Mouse (Mus musculus): ENCODE measurements around the gene Myh11. TPM values are rescaled to one million over a fixed set of nuclear protein-coding genes. Genes with fewer than 3 reads are reported as not detected.

Myh11 gene
- total RNA-seq, 1 experiment, result 0.76 TPM

DNA sequence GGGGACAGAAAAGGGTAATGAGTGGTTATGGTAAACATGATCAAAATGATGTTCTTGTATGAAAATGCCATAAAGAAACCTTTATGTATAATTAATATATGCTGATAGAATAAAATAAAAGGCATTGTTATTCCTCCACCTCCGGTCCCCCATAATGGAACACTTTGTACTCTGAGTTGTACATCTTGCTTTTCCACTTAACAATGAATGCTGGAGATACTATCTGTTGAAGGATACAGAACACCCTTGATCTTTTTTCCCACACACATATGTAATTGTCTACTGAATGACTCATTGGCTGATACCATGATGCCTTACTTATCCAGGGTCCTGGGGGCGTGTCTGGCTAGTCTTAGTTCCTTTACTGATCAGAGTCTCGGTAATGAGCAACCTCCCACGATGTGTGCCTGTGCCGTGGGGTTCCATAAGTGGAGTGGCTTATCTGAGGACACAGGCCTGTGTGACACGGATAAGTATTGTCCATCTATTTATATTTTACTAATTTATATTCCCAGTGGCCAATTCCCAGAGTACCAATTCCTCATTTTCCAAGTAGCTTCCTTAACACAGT lies 110.9 kb downstream of the Myh11 start:
- no peaks in the 10 kb centered on the region for H3K9me3 ChIP-seq (ENCODE audit: control insufficient read depth, insufficient read depth, low read depth, low read length)
- H3K4me3 ChIP-seq (ENCODE audit: insufficient read depth in 1 of 2, low read depth in 1 of 2, low read length in 2 of 2, poor library complexity in 1 of 2, severe bottlenecking in 1 of 2), result no peak overlapping the region
- DNase-seq (ENCODE audit: low read depth, low spot score), result no peak
- H3K27ac ChIP-seq (ENCODE audit: insufficient read depth, low read depth, low read length, poor library complexity, severe bottlenecking), result no peak overlapping the region
- H3K4me1 ChIP-seq (ENCODE audit: control insufficient read depth in 2 of 2, insufficient read depth in 2 of 2, low read length in 2 of 2, poor library complexity in 1 of 2), result peaks cover 0 to 4% of the 10 kb centered on the region in 2 experiments; a peak in 2 of 4 replicates
- H3K36me3 ChIP-seq (ENCODE audit: control insufficient read depth, insufficient read depth, low read length, poor library complexity, severe bottlenecking), result peaks cover 45% of the 10 kb centered on the region
- TF ChIP-seq CHD2 (IDR thresholded peaks at IDR 0.05; ENCODE audit: low read depth, low read length) (no peak), MAFK (IDR thresholded peaks at IDR 0.05; ENCODE audit: insufficient read depth, low read depth, low read length) (no peak), ZNF384 (IDR thresholded peaks at IDR 0.05; ENCODE audit: low read depth, low read length) (no peak), HCFC1 (IDR thresholded peaks at IDR 0.05; ENCODE audit: borderline replicate concordance, insufficient read depth, low read length) (no peak), ZC3H11A (IDR thresholded peaks at IDR 0.05; ENCODE audit: borderline replicate concordance, low read depth, low read length) (no peak)
- no peak overlapping the region for H3K9ac ChIP-seq (ENCODE audit: insufficient read depth, low read depth, low read length, poor library complexity, severe bottlenecking)
- in situ Hi-C loops (cut with MboI; ENCODE audit: low sequenced_read_pairs in 2 of 2, unreplicated experiment in 2 of 2), result no loop called here

DNA sequence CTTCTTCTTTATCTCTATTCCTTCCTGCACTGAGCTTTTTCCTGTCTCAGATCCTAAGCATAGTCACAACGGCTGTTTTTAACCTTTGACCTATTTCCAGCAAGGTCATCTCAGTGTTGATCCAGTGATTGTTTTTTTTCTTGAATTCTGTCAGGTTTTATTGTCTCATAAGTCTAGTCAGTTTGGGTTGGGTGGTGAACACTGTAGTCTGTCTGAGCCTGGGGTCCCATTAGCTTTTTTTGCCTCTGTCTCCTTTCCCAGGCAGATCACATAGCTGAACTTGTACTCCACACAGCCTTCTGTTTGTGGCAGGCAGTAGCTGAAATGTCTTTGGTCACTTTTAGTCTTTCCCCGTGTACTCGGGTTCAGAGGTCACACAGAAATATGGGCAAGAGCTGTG lies 113.1 kb downstream of the Myh11 start:
- Histone ChIP-seq H3K36me3 (ENCODE audit: control insufficient read depth, insufficient read depth, low read length, poor library complexity, severe bottlenecking) (peaks cover 47% of the 10 kb centered on the region), H3K27ac (ENCODE audit: insufficient read depth, low read depth, low read length, poor library complexity, severe bottlenecking) (no peak overlapping the region), H3K9ac (ENCODE audit: insufficient read depth, low read depth, low read length, poor library complexity, severe bottlenecking) (no peak overlapping the region), H3K4me3 (ENCODE audit: insufficient read depth in 1 of 2, low read depth in 1 of 2, low read length in 2 of 2, poor library complexity in 1 of 2, severe bottlenecking in 1 of 2) (no peak overlapping the region), H3K9me3 (ENCODE audit: control insufficient read depth, insufficient read depth, low read depth, low read length) (no peaks in the 10 kb centered on the region), H3K4me1 (ENCODE audit: control insufficient read depth in 2 of 2, insufficient read depth in 2 of 2, low read length in 2 of 2, poor library complexity in 1 of 2) (peaks cover 0 to 4% of the 10 kb centered on the region in 2 experiments; a peak in 2 of 4 replicates)
- TF ChIP-seq ZC3H11A (IDR thresholded peaks at IDR 0.05; ENCODE audit: borderline replicate concordance, low read depth, low read length) (no peak), HCFC1 (IDR thresholded peaks at IDR 0.05; ENCODE audit: borderline replicate concordance, insufficient read depth, low read length) (no peak), CHD2 (IDR thresholded peaks at IDR 0.05; ENCODE audit: low read depth, low read length) (no peak), MAFK (IDR thresholded peaks at IDR 0.05; ENCODE audit: insufficient read depth, low read depth, low read length) (no peak), ZNF384 (IDR thresholded peaks at IDR 0.05; ENCODE audit: low read depth, low read length) (no peak)
- no peak for DNase-seq (ENCODE audit: low read depth, low spot score)
- in situ Hi-C loops (cut with MboI; ENCODE audit: low sequenced_read_pairs in 2 of 2, unreplicated experiment in 2 of 2), result no loop called here

DNA sequence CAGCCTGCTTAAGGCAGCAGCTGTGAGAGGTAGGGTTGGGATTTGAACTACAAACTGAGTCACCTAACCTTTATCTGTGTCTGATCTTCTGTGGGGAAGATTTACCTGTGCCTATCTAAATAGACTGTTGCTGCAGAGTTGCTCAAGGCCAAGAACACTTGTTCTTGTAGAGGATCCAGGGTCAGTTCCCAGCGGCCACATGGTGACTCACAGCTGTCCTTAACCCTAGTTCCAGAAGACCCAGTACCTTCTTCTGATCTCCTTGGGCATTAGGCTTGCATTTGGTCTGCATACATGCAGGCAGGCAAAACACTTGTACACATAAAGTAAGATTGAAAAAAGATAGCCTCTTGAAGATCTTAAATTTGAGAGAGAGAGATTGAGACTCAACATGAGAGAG lies 121.5 kb downstream of the Myh11 start:
- Histone ChIP-seq H3K9me3 (ENCODE audit: control insufficient read depth, insufficient read depth, low read depth, low read length) (no peaks in the 10 kb centered on the region), H3K9ac (ENCODE audit: insufficient read depth, low read depth, low read length, poor library complexity, severe bottlenecking) (no peak overlapping the region), H3K27ac (ENCODE audit: insufficient read depth, low read depth, low read length, poor library complexity, severe bottlenecking) (no peak overlapping the region), H3K4me3 (ENCODE audit: insufficient read depth in 1 of 2, low read depth in 1 of 2, low read length in 2 of 2, poor library complexity in 1 of 2, severe bottlenecking in 1 of 2) (no peak overlapping the region), H3K36me3 (ENCODE audit: control insufficient read depth, insufficient read depth, low read length, poor library complexity, severe bottlenecking) (peaks cover 43% of the 10 kb centered on the region), H3K4me1 (ENCODE audit: control insufficient read depth in 2 of 2, insufficient read depth in 2 of 2, low read length in 2 of 2, poor library complexity in 1 of 2) (peaks cover 6 to 8% of the 10 kb centered on the region in 2 experiments; a peak in 3 of 4 replicates)
- no peak for DNase-seq (ENCODE audit: low read depth, low spot score)
- TF ChIP-seq ZC3H11A (IDR thresholded peaks at IDR 0.05; ENCODE audit: borderline replicate concordance, low read depth, low read length) (no peak), ZNF384 (IDR thresholded peaks at IDR 0.05; ENCODE audit: low read depth, low read length) (no peak), CHD2 (IDR thresholded peaks at IDR 0.05; ENCODE audit: low read depth, low read length) (no peak), MAFK (IDR thresholded peaks at IDR 0.05; ENCODE audit: insufficient read depth, low read depth, low read length) (no peak), HCFC1 (IDR thresholded peaks at IDR 0.05; ENCODE audit: borderline replicate concordance, insufficient read depth, low read length) (no peak)
- in situ Hi-C loops (cut with MboI; ENCODE audit: low sequenced_read_pairs in 2 of 2, unreplicated experiment in 2 of 2), result no loop called here

DNA sequence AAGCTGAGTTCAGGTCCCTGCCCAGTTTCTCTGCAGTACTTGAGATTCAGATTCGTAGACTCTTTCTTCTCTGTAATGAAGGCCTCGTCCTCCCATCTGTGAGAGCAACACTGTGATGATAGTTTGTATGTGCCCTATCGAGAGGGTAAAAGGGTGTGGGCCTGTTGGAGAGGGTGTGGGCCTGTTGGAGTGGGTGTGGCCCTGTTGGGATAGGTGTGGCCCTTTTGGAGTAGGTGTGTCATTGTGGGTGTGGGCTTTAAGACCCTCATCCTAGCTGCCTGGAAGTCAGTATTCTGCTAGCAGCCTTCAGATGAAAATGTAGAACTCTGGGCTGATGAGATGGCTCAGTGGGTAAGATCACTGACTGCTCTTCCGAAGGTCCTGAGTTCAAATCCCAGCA lies 124.7 kb downstream of the Myh11 start:
- Histone ChIP-seq H3K4me1 (ENCODE audit: control insufficient read depth in 2 of 2, insufficient read depth in 2 of 2, low read length in 2 of 2, poor library complexity in 1 of 2) (peaks cover 8 to 12% of the 10 kb centered on the region in 2 experiments; a peak in 3 of 4 replicates), H3K27ac (ENCODE audit: insufficient read depth, low read depth, low read length, poor library complexity, severe bottlenecking) (no peak overlapping the region), H3K36me3 (ENCODE audit: control insufficient read depth, insufficient read depth, low read length, poor library complexity, severe bottlenecking) (peaks cover 24% of the 10 kb centered on the region), H3K9me3 (ENCODE audit: control insufficient read depth, insufficient read depth, low read depth, low read length) (no peaks in the 10 kb centered on the region), H3K4me3 (ENCODE audit: insufficient read depth in 1 of 2, low read depth in 1 of 2, low read length in 2 of 2, poor library complexity in 1 of 2, severe bottlenecking in 1 of 2) (no peak overlapping the region), H3K9ac (ENCODE audit: insufficient read depth, low read depth, low read length, poor library complexity, severe bottlenecking) (no peak overlapping the region)
- no peak for DNase-seq (ENCODE audit: low read depth, low spot score)
- in situ Hi-C loops (cut with MboI; ENCODE audit: low sequenced_read_pairs in 2 of 2, unreplicated experiment in 2 of 2), result no loop called here
- no peak for TF ChIP-seq HCFC1 (IDR thresholded peaks at IDR 0.05; ENCODE audit: borderline replicate concordance, insufficient read depth, low read length)
- no peak for TF ChIP-seq CHD2 (IDR thresholded peaks at IDR 0.05; ENCODE audit: low read depth, low read length)
- no peak for TF ChIP-seq MAFK (IDR thresholded peaks at IDR 0.05; ENCODE audit: insufficient read depth, low read depth, low read length)
- TF ChIP-seq ZNF384 (IDR thresholded peaks at IDR 0.05; ENCODE audit: low read depth, low read length), result no peak
- TF ChIP-seq ZC3H11A (IDR thresholded peaks at IDR 0.05; ENCODE audit: borderline replicate concordance, low read depth, low read length), result no peak

Measured in ES-E14 (cell line).